Mouse (Mus musculus) ES-E14 (cell line): ENCODE data around the gene Hunk.

ENCODE experiments used
- CHD2 ChIP-seq: IDR thresholded peaks from 2 replicates; pipeline ENCODE4 v1.6.1; 2014; ENCODE audit warnings: mild to moderate bottlenecking, low read depth, low read length, inconsistent platforms
- HCFC1 ChIP-seq: IDR thresholded peaks from 2 replicates; pipeline ENCODE4 v1.6.1; 2012; ENCODE audit warnings: low read length, inconsistent platforms, borderline replicate concordance; ENCODE audit not compliant: insufficient read depth
- MAFK ChIP-seq: IDR thresholded peaks from 2 replicates; pipeline ENCODE4 v1.6.1; 2014; ENCODE audit warnings: mild to moderate bottlenecking, low read depth, low read length, inconsistent platforms; ENCODE audit not compliant: insufficient read depth
- ZC3H11A ChIP-seq: IDR thresholded peaks from 2 replicates; pipeline ENCODE4 v1.6.1; 2012; ENCODE audit warnings: low read depth, mild to moderate bottlenecking, inconsistent platforms, low read length, borderline replicate concordance
- ZNF384 ChIP-seq: IDR thresholded peaks from 2 replicates; pipeline ENCODE4 v1.6.1; 2012; ENCODE audit warnings: low read depth, low read length, inconsistent platforms

DNA sequence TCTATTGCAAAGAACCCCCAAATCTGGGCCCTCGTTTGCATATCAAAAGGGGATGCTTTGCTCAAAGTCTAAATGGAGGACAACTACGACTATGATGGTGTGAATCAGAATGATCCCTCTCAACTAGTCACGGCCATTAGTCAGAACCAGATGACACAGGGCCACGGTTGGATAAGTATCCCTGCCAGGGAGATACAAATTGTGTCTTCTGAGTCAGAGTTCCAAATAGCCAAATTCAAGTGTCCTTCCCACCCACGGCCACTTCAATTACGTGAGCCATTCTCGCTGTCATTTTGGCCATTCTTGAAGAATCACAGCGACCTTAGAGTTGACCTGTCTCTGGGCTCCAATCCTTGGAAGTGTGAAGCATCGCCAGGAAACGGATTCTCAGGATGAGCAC lies 119.4 kb downstream of the Hunk start:
- TF ChIP-seq MAFK: no peak
- no peak for TF ChIP-seq ZNF384
- no peak for TF ChIP-seq ZC3H11A
- TF ChIP-seq HCFC1: no peak
- no peak for TF ChIP-seq CHD2
